Mouse (Mus musculus): ENCODE measurements around the gene Kat5. TPM values are rescaled to one million over a fixed set of nuclear protein-coding genes. Genes with fewer than 3 reads are reported as not detected.

Gene Kat5
- polyA plus RNA-seq, 1 experiment: 156 TPM

- TF ChIP-seq GATA1 (IDR thresholded peaks at IDR 0.05; ENCODE audit: low read length): no peak
Observed at GRCm38 (mm10) chr19:5603664-5604063, 6.4 kb downstream of the Kat5 start.

- no peak for TF ChIP-seq GATA1 (IDR thresholded peaks at IDR 0.05; ENCODE audit: low read length)
Observed at GRCm38 (mm10) chr19:5601752-5602541, 8.1 kb downstream of the Kat5 start, which contains the start of gene Rnaseh2c. Gene Rnaseh2c (plus strand): TSS chr19:5601873.

GRCm38 (mm10) chr19:5599224-5599623 is 10.8 kb downstream of the Kat5 start:
- TF ChIP-seq GATA1 (IDR thresholded peaks at IDR 0.05; ENCODE audit: low read length): no peak

- no peak for TF ChIP-seq GATA1 (IDR thresholded peaks at IDR 0.05; ENCODE audit: low read length)
Observed at GRCm38 (mm10) chr19:5591888-5592287, 18.1 kb downstream of the Kat5 start.

GRCm38 (mm10) chr19:5589159-5589558 is 20.9 kb downstream of the Kat5 start:
- no peak for TF ChIP-seq GATA1 (IDR thresholded peaks at IDR 0.05; ENCODE audit: low read length)

- TF ChIP-seq GATA1 (IDR thresholded peaks at IDR 0.05; ENCODE audit: low read length): no peak
Observed at GRCm38 (mm10) chr19:5581995-5582394, 28.0 kb downstream of the Kat5 start.

- TF ChIP-seq GATA1 (IDR thresholded peaks at IDR 0.05; ENCODE audit: low read length): no peak
Observed at GRCm38 (mm10) chr19:5580776-5581175, 29.3 kb downstream of the Kat5 start.

- no peak for TF ChIP-seq GATA1 (IDR thresholded peaks at IDR 0.05; ENCODE audit: low read length)
Observed at GRCm38 (mm10) chr19:5579971-5580370, 30.1 kb downstream of the Kat5 start.

GRCm38 (mm10) chr19:5575336-5575735 is 34.7 kb downstream of the Kat5 start:
- TF ChIP-seq GATA1 (IDR thresholded peaks at IDR 0.05; ENCODE audit: low read length): no peak

GRCm38 (mm10) chr19:5572331-5573125 is 37.5 kb downstream of the Kat5 start:
- no peak for TF ChIP-seq GATA1 (IDR thresholded peaks at IDR 0.05; ENCODE audit: low read length)

- no peak for TF ChIP-seq GATA1 (IDR thresholded peaks at IDR 0.05; ENCODE audit: low read length)
Observed at GRCm38 (mm10) chr19:5571831-5572230, 38.2 kb downstream of the Kat5 start.

GRCm38 (mm10) chr19:5570353-5571246 is 39.4 kb downstream of the Kat5 start:
- no peak for TF ChIP-seq GATA1 (IDR thresholded peaks at IDR 0.05; ENCODE audit: low read length)

GRCm38 (mm10) chr19:5569521-5569920 is 40.5 kb downstream of the Kat5 start:
- no peak for TF ChIP-seq GATA1 (IDR thresholded peaks at IDR 0.05; ENCODE audit: low read length)

GRCm38 (mm10) chr19:5568470-5569140 is 41.4 kb downstream of the Kat5 start:
- no peak for TF ChIP-seq GATA1 (IDR thresholded peaks at IDR 0.05; ENCODE audit: low read length)
